Mouse (Mus musculus): ENCODE results near the gene Plcb3.

The Plcb3 gene

GRCm38 (mm10) chr19:6940396-6941351 lies 35.6 kb downstream of the Plcb3 start:
- in situ Hi-C loops (cut with MboI, MseI): no loop called here

- in situ Hi-C loops (cut with MboI, MseI): loop anchor here (10.0 kb wide), 1 partner anchor 285 kb away; no protein-coding TSS in a partner anchor
Measured at GRCm38 (mm10) chr19:6939106-6940002, 36.9 kb downstream of the Plcb3 start.

GRCm38 (mm10) chr19:6937541-6938465 lies 38.5 kb downstream of the Plcb3 start:
- in situ Hi-C loops (cut with MboI, MseI): loop anchor here (10.0 kb wide), 1 partner anchor 283 kb away; no protein-coding TSS in a partner anchor

GRCm38 (mm10) chr19:6936299-6936698 lies 40.0 kb downstream of the Plcb3 start:
- in situ Hi-C loops (cut with MboI, MseI): loop anchor here (10.0 kb wide), 1 partner anchor 281 kb away; no protein-coding TSS in a partner anchor

DNA sequence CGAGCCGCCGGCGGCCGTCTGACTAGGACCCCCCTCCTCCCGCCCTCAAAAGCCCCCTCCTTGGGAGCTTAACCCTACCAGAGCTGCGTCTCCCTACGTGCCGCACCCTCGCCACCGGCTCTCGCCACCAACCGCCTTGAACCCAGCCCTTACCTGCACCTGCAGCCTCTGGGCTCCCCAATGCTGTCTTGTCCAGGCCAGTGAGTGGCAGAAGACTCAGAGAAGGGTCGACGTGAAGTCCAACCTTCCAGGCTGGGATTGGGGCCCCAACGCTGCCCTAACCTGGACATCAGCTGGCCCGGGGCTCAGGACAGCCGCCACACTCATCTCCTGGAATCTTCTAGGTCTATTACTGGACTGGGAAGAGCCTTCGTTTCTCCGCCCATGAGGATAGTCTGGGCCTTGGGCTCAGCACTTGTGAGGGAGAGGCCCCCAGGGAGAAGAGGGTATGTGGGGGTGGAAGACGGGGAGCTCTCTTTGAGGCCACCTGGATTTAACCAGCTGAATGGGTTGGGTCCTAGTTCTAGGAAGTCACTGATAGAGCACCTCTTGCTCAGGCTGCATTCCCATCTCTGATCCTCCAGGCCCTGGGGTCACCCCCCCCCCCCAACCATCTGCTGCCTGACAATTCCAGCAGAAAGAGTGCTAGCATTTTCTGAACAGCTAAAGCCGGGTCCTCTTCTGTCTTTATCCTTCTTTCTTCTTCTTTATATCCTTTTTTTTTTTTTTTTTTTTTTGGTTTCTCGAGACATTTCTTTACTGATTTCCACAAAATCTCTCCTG lies 41.9 kb downstream of the Plcb3 start, which contains the start of gene Kcnk4:
Gene Kcnk4 (minus strand): TSS at position 321 of the 783 bp plus-strand sequence.
- in situ Hi-C loops (cut with MboI, MseI): loop anchor here (10.0 kb wide), 1 partner anchor 280 kb away; no protein-coding TSS in a partner anchor

DNA sequence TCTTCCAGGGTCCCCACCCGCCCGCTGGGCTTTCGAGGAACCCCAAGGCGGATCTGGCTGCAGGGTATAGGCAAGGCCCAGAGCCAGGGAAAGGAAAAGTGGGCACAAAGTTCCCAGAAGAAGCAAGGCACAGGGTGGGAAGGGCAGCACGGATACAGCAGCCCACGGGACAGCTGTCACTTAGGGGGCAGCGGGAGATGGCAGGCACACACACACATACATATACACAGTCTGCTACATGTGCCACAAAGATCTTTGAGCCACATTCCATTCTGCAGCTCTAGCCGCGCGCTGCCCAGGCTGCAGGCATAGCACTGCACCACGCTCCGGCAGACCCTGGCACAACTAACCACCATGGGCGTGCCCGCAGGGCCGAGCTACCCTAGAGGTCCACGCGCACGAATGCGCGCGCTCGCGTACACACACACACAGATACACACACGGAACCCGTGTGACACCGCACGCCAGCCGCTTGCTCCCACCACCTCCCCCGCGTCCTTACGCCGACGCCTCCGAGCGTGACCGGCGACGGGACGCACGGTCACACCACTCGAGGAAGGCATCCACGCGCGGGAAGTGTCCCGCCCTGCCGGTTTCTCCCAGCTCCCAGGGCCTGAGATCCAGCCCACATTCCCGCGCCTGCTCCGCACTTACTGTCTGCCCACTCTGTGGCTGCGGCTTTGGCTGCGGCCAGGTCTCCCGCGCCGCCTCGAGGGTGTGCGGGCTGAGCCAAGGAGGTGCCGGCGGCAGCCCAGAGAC lies 42.7 kb downstream of the Plcb3 start:
- in situ Hi-C loops (cut with MboI, MseI): loop anchor here (10.0 kb wide), 1 partner anchor 279 kb away; no protein-coding TSS in a partner anchor

- in situ Hi-C loops (cut with MboI, MseI): loop anchor here (10.0 kb wide), 1 partner anchor 278 kb away; no protein-coding TSS in a partner anchor
Measured at GRCm38 (mm10) chr19:6933102-6933435, 43.2 kb downstream of the Plcb3 start.

GRCm38 (mm10) chr19:6932018-6932417 lies 44.3 kb downstream of the Plcb3 start:
- in situ Hi-C loops (cut with MboI, MseI): loop anchor here (10.0 kb wide), 1 partner anchor 277 kb away; no protein-coding TSS in a partner anchor

GRCm38 (mm10) chr19:6931002-6931401 lies 45.3 kb downstream of the Plcb3 start:
- in situ Hi-C loops (cut with MboI, MseI): loop anchor here (10.0 kb wide), 1 partner anchor 276 kb away; no protein-coding TSS in a partner anchor

DNA sequence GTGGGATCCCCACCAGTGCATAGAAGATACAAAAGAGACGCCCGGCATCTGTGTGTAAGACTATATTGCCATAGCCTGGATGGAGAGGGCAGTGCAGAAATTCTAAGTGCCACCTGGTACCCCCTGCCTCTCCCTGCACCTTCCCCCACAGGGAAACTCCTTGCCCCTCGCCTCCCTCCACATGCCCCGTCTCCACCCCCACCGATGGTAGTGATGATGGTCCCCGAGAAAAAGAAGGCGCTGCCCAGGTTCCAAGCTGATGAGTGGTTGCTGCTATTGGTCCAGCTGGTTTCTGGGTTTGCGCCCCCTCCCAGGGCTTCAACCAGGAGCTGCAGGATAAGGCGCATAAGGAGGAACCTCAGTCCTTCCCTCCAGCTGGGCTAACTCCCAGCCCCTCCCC lies 48.2 kb downstream of the Plcb3 start:
- in situ Hi-C loops (cut with MboI, MseI): loop anchor here (10.0 kb wide), 1 partner anchor 1233 kb away; no protein-coding TSS in a partner anchor

GRCm38 (mm10) chr19:6926559-6927255 lies 49.6 kb downstream of the Plcb3 start:
- in situ Hi-C loops (cut with MboI, MseI): loop anchor here (10.0 kb wide), 1 partner anchor 1232 kb away; no protein-coding TSS in a partner anchor

- in situ Hi-C loops (cut with MboI, MseI): loop anchor here (10.0 kb wide), 1 partner anchor 1231 kb away; no protein-coding TSS in a partner anchor
Measured at GRCm38 (mm10) chr19:6925611-6926329, 50.5 kb downstream of the Plcb3 start.

GRCm38 (mm10) chr19:6925307-6925573 lies 51.0 kb downstream of the Plcb3 start, which contains the start of gene Catsperz:
Gene Catsperz (minus strand): TSS chr19:6925380.
- in situ Hi-C loops (cut with MboI, MseI): loop anchor here (10.0 kb wide), 1 partner anchor 1230 kb away; no protein-coding TSS in a partner anchor

DNA sequence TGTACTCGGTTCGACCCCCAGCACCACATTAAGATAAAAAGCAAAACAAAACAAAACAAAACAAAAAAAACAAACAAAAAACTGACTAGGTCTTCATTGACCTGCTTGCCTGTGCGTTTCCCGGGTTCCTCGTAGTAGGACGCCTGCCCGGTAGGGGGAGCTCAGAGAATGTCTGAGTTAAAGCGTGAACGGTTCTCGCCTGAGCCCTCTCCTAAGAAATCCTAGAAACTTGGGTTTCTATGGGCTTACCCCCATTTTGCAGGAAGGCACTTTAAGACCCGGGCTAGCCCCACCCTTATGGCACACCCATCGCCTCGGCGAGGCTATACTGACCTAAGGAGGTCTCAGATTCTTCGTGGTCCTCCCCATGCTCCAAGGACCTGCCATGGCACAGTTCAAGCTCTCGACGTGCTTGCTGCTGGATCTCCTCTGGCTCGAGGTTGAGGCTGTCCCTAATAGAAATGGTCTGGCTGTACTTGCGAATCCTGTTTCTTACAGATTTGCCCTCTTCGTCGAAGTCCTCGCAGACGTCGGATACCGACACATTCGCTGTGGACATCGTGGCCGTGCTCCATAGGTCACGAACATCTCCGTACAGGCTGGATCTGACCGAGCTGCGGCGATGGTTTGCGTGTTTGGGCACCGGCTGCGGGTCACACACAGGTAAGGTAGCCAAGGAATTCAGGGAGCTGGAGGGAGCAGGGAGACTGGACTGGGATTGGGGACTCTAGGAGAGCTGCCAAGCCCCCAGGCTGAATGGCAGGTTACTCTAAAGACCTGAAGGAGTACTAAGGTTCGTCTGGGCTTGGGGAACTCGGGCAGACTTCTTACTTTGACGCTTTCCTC lies 51.6 kb downstream of the Plcb3 start:
- in situ Hi-C loops (cut with MboI, MseI): loop anchor here (10.0 kb wide), 1 partner anchor 1230 kb away; no protein-coding TSS in a partner anchor

DNA sequence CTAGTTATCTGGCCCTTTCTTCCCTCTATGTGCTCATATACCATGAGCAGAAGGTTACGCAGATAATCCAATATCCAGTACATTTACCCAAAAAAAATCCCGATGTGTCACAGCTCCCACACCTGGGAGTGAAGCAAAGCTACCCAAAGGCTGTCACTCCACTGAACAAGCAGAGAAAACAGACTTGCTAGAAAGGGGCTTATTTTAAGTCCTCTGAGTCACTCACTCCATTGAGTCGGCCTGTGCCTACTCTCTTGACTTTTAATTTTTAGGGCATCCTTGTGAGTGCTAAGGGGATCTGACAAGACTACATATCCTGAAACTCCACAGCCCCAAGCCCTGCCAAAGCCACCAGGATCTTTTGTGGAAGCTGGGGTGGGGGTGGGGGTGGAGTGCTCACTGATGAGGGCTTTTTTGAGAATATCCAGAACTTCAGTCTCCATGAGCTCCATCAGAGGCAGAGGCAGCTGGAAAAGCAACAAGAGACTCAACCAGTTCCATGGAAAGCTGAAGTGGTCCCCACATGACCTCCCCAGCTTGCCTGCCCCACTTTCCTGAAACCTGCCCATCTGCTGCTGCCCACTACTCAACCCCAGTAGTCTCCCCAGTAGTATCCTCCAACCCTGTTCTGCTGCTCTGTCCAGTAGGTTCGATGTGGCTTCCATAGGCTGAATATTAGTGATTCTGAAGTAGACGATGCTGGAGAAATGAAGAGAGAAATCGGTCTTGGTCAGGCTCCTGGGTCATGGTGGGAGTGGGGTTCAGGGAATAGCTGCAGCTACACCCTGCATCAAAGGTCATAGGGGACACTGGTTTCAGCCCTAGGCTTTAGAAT lies 53.2 kb downstream of the Plcb3 start:
- in situ Hi-C loops (cut with MboI, MseI): loop anchor here (10.0 kb wide), 1 partner anchor 1228 kb away; no protein-coding TSS in a partner anchor

Data from T-helper 1 cell (primary cell).